Mouse (Mus musculus): ENCODE measurements at regions not wholly inside any gene's neighbourhood (a gene's known extent, or its start where the extent isn't known, plus 50 kb on each side); places are given as distances from the start of the nearest gene placed in this dataset.

- no peak for DNase-seq
Measured at GRCm38 (mm10) chr3:131056893-131057660, 53.2 kb upstream of the Lef1 start.

GRCm38 (mm10) chr3:131054241-131054972 lies 55.9 kb upstream of the Lef1 start:
- no peak for DNase-seq

GRCm38 (mm10) chr3:131047716-131048115 lies 62.6 kb upstream of the Lef1 start:
- DNase-seq, result no peak

GRCm38 (mm10) chr3:131046412-131046811 lies 63.9 kb upstream of the Lef1 start:
- no peak for DNase-seq

- no peak for DNase-seq
Measured at GRCm38 (mm10) chr3:131040214-131040825, 70.0 kb upstream of the Lef1 start.

GRCm38 (mm10) chr3:131037095-131037494 lies 73.2 kb upstream of the Lef1 start:
- DNase-seq, result no peak

GRCm38 (mm10) chr3:131034774-131035173 lies 75.5 kb upstream of the Lef1 start:
- DNase-seq, result no peak

GRCm38 (mm10) chr3:131026336-131026735 lies 83.9 kb upstream of the Lef1 start:
- no peak for DNase-seq

- DNase-seq, result no peak
Measured at GRCm38 (mm10) chr3:131019163-131019956, 90.9 kb upstream of the Lef1 start.

- no peak for DNase-seq
Measured at GRCm38 (mm10) chr3:131017899-131018298, 92.4 kb upstream of the Lef1 start.

GRCm38 (mm10) chr3:131016104-131016503 lies 94.2 kb upstream of the Lef1 start:
- DNase-seq, result no peak

- DNase-seq, result no peak
Measured at GRCm38 (mm10) chr3:131014092-131014716, 96.1 kb upstream of the Lef1 start.

- DNase-seq, result no peak
Measured at GRCm38 (mm10) chr3:131000701-131001100, 109.6 kb upstream of the Lef1 start.

- DNase-seq, result no peak
Measured at GRCm38 (mm10) chr3:131000252-131000651, 110.0 kb upstream of the Lef1 start.

GRCm38 (mm10) chr3:130999818-131000217 lies 110.5 kb upstream of the Lef1 start:
- DNase-seq, result no peak

- no peak for DNase-seq
Measured at GRCm38 (mm10) chr3:130998433-130998832, 111.8 kb upstream of the Lef1 start.

- no peak for DNase-seq
Measured at GRCm38 (mm10) chr3:130996786-130997185, 113.5 kb upstream of the Lef1 start.

- DNase-seq, result no peak
Measured at GRCm38 (mm10) chr3:130991971-130992370, 118.3 kb upstream of the Lef1 start.

- no peak for DNase-seq
Measured at GRCm38 (mm10) chr3:130986708-130987107, 123.6 kb upstream of the Lef1 start.

- DNase-seq, result no peak
Measured at GRCm38 (mm10) chr3:130986101-130986500, 124.2 kb upstream of the Lef1 start.

GRCm38 (mm10) chr3:130981566-130981965 lies 128.7 kb upstream of the Lef1 start:
- DNase-seq, result no peak

- DNase-seq, result no peak
Measured at GRCm38 (mm10) chr3:130978986-130979642, 131.2 kb upstream of the Lef1 start.
